Mouse (Mus musculus) spleen, postnatal 36 days (tissue): ENCODE measurements around the gene Il9r.
A peak's percentile ranks its signal among the peaks of the same experiment; 100 is the strongest.

Experiments used
- DNase-seq, 2 experiments: peaks; one replicate each; pipeline ENCODE4 v3.0.0; 2022; ENCODE audit warnings: low spot score in 2 of 2, mixed read lengths in 1 of 2

The Il9r gene

DNA sequence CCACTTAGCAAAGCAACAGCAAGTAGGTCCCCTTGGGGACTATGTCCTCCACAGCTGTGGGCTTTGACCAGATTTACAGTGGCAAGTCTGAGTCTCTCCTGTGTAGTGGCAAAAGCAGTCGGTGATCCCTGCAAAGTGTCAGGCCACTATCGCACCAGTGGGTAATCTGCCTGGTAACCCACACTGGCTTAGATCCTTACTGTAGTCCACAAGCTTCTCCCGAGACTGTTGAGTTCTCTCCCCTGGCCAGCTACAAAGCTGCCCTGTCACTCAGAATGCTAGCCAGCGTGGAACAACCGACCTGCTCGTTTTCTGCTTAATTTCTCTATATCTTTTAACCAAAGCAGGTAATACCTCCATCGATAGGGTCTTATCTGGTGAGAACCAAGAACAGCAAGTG, 39.7 kb downstream of the Il9r start:
- no peak for DNase-seq

DNA sequence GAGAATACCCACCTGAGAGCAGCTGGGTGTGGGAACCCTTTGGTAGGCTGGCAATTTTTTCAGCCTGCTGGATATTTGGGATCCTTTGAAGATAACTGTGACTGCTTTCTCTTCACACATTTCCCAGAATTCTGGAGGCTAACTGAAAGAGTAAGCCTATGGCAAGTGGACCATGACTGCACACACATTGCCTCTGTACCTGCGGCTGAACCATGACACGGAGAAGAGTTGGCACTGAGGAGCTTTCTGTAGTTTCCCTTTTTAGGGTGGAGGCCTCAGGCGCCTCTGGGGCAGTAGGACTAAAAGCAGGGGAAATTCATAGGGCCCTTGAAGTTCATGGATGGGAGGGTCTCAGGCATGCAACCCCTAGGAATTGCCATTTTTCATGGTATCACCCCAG, 40.9 kb downstream of the Il9r start:
- no peak for DNase-seq

DNA sequence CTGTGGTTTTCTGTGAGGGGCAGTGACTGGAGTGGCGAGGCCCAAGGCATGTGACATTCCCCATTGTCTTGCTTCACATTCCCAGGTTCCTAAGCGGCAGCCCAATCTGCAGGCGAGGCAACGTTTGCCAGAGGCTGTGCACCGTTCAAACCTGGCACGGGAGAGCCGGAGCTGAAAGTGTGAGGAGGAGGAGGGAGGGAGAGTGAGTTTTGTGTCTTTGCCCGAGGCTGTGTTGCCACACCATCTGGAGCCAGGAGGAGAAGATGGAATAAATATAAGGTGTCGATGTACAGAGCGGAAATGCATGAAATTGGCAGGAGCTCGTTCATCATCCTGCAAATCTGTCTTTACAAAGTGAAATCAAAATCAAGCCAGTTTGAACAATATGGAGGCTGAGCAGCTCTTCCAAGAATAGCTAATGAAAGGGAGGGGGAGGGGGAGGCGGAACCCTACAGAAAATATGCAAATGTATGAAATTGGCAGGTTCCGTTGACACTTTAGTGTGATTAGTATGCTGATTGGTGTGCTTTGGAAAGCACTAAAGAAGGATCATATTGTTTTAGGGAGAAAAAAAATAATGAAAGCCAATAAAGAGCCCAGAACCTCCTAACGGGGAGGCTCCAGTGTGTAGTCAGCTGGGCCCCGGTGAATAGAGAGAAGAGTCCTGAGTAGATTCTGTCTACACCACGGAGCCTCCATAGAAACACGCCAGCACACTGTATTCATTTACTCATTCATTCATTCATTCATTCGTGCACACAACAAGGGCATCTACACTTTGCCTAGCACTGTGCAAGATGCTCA, 42.1 kb downstream of the Il9r start:
- DNase-seq, result no peak

DNA sequence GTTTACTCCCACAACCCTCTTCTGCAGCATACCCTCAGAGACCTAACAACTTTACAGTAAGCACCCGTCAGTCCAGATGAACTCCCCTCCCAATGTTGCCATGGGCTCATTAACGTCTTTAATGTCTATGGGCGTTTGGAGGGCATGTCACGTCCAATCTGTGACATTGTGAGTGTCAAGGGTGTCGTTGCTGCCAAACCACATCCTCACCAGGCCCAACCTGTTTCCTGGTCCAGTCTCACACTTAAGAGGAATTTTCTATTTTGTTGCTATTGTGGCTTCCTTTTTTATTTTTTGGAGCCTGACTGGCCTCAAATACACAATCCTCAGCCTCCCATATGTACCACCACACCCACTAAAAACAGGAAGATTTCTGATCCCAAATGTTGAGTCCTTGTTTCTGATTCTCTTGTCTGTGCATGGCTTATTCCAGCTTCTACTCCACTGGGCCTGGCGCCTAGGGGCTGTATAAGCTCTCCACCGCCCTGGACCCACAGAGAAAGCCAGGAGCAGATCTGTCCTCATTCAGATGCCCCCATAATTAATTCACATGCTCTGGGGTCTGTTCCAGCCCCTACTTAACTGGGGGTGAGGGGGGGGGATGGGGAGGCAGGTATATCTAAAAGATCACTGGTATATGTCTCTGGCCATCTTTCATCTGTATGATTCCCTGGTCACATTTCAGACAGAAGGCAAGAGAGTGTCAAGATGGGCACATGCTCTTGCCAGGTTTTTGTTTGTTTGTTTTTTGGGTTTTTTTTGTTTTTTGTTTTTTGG, 43.0 kb downstream of the Il9r start:
- no peak for DNase-seq

DNA sequence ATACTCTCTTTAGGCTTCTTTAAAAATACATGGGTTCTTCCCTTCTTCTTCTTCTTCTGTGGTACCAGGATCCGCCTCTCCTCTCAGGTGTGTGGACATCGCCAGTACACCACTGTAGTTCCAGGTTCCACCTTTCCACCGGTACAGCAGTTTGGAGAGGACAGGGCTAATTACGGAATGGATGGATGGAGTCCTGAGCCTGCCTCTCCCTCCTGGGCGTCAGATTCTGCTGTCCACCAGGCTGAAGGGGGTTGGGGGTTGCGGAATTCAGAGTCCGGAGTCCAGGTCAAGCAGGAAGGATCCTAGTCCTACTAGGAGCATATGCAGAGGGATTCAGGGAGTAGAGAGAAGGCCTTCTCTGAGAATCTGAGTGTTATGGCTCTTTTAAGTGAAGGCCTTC, 46.9 kb downstream of the Il9r start:
- no peak for DNase-seq

DNA sequence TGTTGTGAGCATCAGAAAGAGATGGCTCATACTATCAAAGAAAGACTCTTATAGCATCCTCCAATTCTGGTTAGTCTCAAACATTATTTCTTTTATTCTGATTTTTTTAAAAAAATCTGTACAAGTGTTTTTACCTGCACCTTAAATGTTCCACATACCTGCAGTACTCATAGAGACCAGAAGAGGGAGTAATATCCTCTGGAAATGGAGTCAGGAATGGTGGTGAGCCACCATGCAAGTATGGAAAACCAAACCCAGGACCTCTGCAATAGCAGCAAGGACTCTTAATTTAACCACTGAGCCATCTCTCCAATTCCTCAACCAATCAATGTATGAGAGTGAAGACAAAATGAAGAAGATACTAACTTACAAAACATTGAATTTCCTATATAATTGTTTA, 47.3 kb downstream of the Il9r start:
- no peak for DNase-seq

DNA sequence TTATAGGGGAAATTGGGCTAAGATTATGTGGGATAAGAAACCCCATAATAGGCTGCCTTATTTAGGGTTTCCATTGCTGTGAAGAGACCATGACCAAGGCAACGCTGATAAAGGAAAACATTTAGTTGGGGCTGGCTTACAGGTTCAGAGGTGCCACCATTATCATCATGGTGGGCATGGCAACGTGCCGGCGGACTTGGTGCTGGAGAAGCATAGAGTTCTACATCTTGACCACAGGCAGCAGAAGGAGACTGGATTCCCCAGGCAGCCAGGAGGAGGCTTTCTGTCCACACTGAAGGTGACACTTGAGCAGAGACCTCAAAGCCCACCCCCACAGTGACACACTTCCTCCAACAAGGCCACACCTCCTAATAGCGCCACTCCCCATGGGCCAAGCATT, 48.8 kb downstream of the Il9r start:
- no peak for DNase-seq

DNA sequence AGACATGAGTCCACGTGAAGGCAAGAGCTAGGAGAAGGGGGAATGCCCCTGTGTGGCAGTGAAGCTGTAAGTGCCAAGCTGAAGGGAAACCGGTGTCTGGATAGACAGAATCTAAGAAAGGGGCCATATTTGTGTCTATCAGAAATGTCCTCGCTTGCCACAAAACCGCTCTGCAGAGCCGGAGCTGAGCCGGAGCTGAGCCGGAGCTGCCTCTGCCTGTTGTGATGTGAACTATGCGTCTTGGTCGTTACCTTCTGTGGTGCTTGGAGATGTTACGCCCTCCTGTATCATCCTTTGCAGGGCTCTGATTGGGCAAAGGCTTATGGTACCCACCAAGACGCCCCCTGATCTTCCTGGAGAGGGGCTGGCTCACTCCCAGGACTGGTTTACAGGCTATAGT, 50.5 kb downstream of the Il9r start:
- no peak for DNase-seq

DNA sequence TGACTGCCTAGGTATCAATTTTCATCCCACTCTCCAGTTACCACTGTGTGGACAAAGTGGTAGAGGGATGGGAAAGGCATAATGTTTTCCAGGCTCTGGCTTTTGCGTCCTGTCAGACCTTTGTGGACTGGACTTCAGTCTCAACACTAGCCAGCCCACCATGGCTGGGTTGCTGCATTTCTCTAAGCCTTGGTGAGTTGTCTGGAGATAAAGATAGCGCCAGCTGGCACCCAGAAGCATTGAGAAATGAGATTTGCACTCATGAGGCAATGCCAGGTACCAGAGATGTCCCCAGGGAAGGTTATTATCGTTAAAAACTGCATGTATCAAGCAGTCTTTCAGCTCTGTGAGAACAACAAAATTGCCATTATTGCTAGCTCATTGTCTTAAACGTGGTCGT, 57.3 kb downstream of the Il9r start:
- DNase-seq, result no peak

DNA sequence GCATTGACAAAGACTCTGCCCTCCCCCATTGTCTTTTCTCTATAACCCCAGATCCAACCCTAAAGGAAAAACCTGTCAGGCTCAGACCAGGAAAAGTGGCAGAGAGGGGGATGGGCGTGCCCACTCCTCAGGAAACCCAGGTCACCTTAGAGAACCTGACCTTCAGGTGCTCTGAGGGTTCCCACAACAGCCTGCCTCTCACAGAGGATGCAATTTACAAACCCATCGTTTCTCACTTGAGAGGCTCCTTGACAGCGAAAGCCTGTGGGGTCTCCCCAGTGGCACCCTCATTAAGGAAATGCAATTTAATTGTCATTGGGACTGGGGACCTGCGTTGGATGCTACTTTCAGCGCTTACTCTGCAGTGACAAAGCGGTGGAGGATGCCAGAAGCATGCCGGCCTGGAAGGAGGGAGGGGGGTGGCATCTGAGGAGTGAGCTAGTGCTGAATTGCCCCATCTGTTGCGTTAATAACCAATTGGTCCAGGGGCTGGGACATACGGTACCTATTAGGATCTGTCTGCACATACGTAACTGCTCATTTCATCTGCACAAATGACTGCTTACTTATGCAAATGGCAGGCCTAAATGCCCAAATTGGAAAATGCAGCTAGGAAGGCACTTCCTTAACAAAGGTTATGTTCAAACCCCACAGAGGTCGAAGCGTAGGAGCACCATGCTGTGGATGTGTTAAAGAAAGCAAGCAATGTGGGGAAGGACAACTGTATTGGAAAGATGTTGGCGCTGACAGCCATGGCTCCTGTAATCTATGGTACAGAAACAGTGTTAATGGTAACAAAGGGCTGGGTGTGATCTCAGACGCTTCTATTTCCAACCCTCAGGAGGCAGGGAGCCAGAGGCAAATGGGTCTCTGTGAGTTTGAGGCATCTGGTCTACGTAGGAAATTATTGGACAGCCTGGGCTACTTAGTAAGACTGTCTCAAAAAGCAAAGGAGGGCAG, 58.2 kb downstream of the Il9r start:
- no peak for DNase-seq

DNA sequence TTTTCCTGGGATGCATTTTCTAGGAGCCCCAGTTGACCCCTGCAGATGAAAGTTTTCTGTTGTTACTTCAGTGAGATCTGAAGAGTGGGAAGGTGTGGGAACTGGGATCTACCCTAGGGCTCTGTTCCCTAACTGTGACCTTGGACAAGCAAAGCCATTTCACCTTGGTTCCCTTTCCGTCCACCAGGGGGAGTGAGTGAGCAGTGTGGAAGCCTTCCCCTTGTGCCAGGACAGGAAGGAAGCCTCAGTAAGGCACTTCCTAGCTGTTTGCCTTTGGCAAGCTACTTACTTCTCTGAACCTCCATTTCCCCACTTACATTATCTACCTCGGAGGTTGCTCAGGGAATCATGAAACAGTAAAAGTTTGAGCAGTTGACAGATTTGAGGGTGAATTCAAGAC, 59.0 kb downstream of the Il9r start:
- DNase-seq, result peak; percentile 39 to 51

DNA sequence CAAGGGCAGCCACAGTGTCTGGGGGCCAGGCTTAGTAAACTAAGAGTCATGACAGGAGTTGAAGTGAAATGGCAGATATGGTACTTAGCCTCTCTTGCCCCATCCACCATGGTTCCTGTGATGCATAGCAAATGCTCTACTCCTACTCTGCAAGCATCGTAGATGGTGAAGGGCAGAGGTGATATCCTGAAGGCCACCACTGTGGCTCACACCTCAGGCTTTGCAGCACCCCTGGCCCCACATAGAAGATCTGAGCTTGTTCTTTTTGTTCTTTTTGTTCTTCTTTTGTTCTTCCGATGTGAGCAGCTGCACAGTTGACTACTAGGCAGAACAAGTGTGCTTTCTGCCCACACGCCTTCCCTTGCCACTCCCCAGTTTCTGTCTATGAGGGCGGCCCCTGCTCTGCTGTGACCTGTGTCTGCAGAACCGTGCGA, 60.5 kb downstream of the Il9r start:
- DNase-seq, result no peak

DNA sequence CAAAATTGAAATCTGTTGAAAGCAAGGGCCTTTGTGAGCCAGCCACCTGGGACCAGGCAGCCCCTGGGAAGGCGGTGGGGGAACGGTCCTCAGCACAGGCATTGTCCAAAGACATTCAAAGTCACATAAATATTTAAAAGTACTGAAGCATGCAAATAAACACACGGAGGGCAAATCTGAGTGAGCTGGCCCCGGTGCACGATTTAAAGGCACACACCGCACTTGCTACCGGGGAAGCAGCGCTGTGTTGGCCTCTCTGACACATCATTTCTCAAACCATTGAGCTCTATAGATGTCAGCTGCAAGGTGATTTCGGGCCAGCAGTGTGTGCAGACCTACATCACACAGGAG, 61.5 kb downstream of the Il9r start:
- DNase-seq, result no peak

DNA sequence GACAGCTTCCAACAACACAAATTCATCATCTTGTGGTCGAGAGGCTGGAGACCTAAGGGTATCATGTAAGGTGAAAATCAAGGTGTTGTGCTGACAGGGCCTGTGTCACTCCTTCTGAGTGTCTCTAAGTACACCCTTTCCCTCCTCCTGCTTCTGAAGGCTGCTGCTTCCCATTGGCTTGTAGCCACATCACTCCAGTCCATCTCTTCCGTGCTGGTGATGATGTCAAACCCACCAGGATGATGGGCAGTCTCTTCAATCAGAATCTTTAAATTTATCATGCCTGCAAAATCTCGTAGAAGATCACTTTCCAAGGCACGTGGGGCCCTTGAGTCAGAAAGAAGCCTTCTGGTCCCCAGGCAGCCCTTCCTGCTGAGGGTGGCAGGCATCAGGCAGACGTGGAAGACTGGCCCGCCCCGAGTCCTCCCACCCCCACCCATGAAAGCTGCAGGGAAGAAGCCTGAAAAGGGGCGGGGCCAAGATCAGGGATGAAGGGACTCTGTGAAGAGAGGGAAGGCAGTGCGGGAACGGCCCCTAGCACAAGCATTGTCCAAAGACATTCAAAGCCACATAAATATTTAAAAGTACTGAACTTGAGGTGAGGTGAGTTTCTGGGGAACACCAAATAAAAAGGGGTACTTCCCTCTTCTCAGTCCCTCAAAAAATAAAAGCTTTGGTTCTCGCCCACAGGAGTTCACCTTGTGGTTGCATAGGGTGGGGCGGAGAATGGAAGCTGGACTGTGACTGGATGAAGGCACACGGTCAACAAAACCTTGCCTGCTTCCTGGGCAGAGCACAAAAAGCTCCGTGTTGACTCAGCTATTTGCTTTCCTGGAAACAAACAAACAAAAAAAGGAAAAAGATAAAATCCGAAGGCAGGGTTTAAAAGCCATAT, 62.1 kb downstream of the Il9r start:
- no peak for DNase-seq
